Mouse (Mus musculus) MEL (cell line): ENCODE data around the gene Wdr82. TPM values are rescaled to one million over a fixed set of nuclear protein-coding genes. Genes with fewer than 3 reads are reported as not detected.

Experiments used
- DNase-seq: peaks from one replicate; pipeline ENCODE4 v3.0.0; 2011; ENCODE audit warnings: low read depth, low spot score
- H3K27ac ChIP-seq: 2 replicates; pipeline ENCODE4 v1.5.1; 2012; ENCODE audit warnings: low read depth, mild to moderate bottlenecking, control low read depth, low read length, moderate library complexity; ENCODE audit not compliant: control insufficient read depth
- H3K27me3 ChIP-seq, 2 experiments: fragments of 150-350 bp in 1 of 2; sonication (generic) in 1 of 2; 2 replicates each; pipeline ENCODE4 v1.6.1; 2012; ENCODE audit warnings: low read length in 2 of 2, mild to moderate bottlenecking in 2 of 2, improper control_type of control experiment in 1 of 2, moderate library complexity in 1 of 2; ENCODE audit not compliant: insufficient read depth in 2 of 2, control insufficient read depth in 1 of 2
- H3K36me3 ChIP-seq, 2 experiments: 2 replicates each; pipeline ENCODE4 v1.6.1; 2012 to 2014; ENCODE audit warnings: low read length in 2 of 2, improper control_type of control experiment in 1 of 2, inconsistent platforms in 1 of 2, mild to moderate bottlenecking in 1 of 2; ENCODE audit not compliant: insufficient read depth in 2 of 2, control insufficient read depth in 1 of 2
- H3K4me1 ChIP-seq, 2 experiments: fragments of 150-350 bp in 1 of 2; sonication (generic) in 1 of 2; 2 replicates each; pipeline ENCODE4 v1.6.1; 2012; ENCODE audit warnings: low read length in 2 of 2, improper control_type of control experiment in 1 of 2, mild to moderate bottlenecking in 1 of 2; ENCODE audit not compliant: insufficient read depth in 2 of 2, control insufficient read depth in 1 of 2
- H3K4me3 ChIP-seq, 2 experiments: fragments of 150-350 bp in 1 of 2; sonication (generic) in 1 of 2; 2 replicates each; pipeline ENCODE4 v1.5.1; 2012; ENCODE audit warnings: low read depth in 2 of 2, low read length in 2 of 2, mild to moderate bottlenecking in 2 of 2, moderate library complexity in 2 of 2, control low read depth in 1 of 2, improper control_type of control experiment in 1 of 2; ENCODE audit not compliant: control insufficient read depth in 1 of 2, insufficient read depth in 1 of 2
- H3K79me2 ChIP-seq: 2 replicates; pipeline ENCODE4 v1.6.1; 2012; ENCODE audit warnings: mild to moderate bottlenecking, low read length, moderate library complexity; ENCODE audit not compliant: control insufficient read depth, poor library complexity, insufficient read depth
- H3K9ac ChIP-seq: 2 replicates; pipeline ENCODE4 v1.6.1; 2012; ENCODE audit warnings: low read depth, mild to moderate bottlenecking, control low read depth, low read length, moderate library complexity; ENCODE audit not compliant: control insufficient read depth, poor library complexity, severe bottlenecking
- H3K9me3 ChIP-seq: fragments of 150-350 bp; sonication (generic); replicated peaks from 2 replicates; pipeline ENCODE4 v1.6.1; 2012; ENCODE audit warnings: mild to moderate bottlenecking, low read length, improper control_type of control experiment, moderate library complexity; ENCODE audit not compliant: insufficient read depth
- CHD1 ChIP-seq: IDR thresholded peaks from 2 replicates; pipeline ENCODE4 v1.6.1; 2012; ENCODE audit warnings: low read depth, mild to moderate bottlenecking, inconsistent platforms, low read length, improper control_type of control experiment
- CHD2 ChIP-seq: IDR thresholded peaks from 2 replicates; pipeline ENCODE4 v1.6.1; 2011; ENCODE audit warnings: low read length, improper control_type of control experiment
- E2F4 ChIP-seq: IDR thresholded peaks from 2 replicates; pipeline ENCODE4 v1.6.1; 2011; ENCODE audit warnings: low read depth, low read length, improper control_type of control experiment, borderline replicate concordance
- EP300 ChIP-seq, 2 experiments: IDR thresholded peaks; 2 replicates each; pipeline ENCODE4 v1.6.1; 2011; ENCODE audit warnings: improper control_type of control experiment in 2 of 2, low read length in 2 of 2, low read depth in 1 of 2, mild to moderate bottlenecking in 1 of 2
- ETS1 ChIP-seq: IDR thresholded peaks from 2 replicates; pipeline ENCODE4 v1.6.1; 2012; ENCODE audit warnings: low read depth, mild to moderate bottlenecking, inconsistent platforms, low read length, improper control_type of control experiment, moderate library complexity
- GATA1 ChIP-seq: IDR thresholded peaks from 2 replicates; pipeline ENCODE4 v1.6.1; 2011; ENCODE audit warnings: low read depth, low read length, improper control_type of control experiment
- MAX ChIP-seq: IDR thresholded peaks from 2 replicates; pipeline ENCODE4 v1.6.1; 2011; ENCODE audit warnings: low read length, improper control_type of control experiment
- MAZ ChIP-seq: IDR thresholded peaks from 2 replicates; pipeline ENCODE4 v1.6.1; 2012; ENCODE audit warnings: low read depth, mild to moderate bottlenecking, inconsistent platforms, low read length, improper control_type of control experiment
- MEF2A ChIP-seq: IDR thresholded peaks from 2 replicates; pipeline ENCODE4 v1.6.1; 2014; ENCODE audit warnings: low read depth, mild to moderate bottlenecking, inconsistent platforms, low read length, improper control_type of control experiment; ENCODE audit not compliant: poor library complexity, insufficient replicate concordance, severe bottlenecking; ENCODE audit errors: extremely low read depth
- MXI1 ChIP-seq: IDR thresholded peaks from 2 replicates; pipeline ENCODE4 v1.6.1; 2011; ENCODE audit warnings: mild to moderate bottlenecking, low read depth, low read length, improper control_type of control experiment
- MYC ChIP-seq: IDR thresholded peaks from 2 replicates; pipeline ENCODE4 v1.6.1; 2011; ENCODE audit warnings: low read depth, mild to moderate bottlenecking, low read length, improper control_type of control experiment, moderate library complexity
- NELFE ChIP-seq: IDR thresholded peaks from 2 replicates; pipeline ENCODE4 v1.6.1; 2011; ENCODE audit warnings: low read depth, low read length, improper control_type of control experiment
- NRF1 ChIP-seq: IDR thresholded peaks from 2 replicates; pipeline ENCODE4 v1.6.1; 2014; ENCODE audit warnings: low read depth, mild to moderate bottlenecking, inconsistent platforms, low read length, improper control_type of control experiment, moderate library complexity; ENCODE audit not compliant: poor library complexity, insufficient read depth, severe bottlenecking
- POLR2A ChIP-seq, 2 experiments: IDR thresholded peaks; 2 replicates each; pipeline ENCODE4 v1.6.1; 2011 to 2012; ENCODE audit warnings: low read length in 2 of 2, mild to moderate bottlenecking in 2 of 2, control low read depth in 1 of 2, improper control_type of control experiment in 1 of 2, low read depth in 1 of 2, moderate library complexity in 1 of 2; ENCODE audit not compliant: control insufficient read depth in 1 of 2, insufficient read depth in 1 of 2, poor library complexity in 1 of 2
- POLR2AphosphoS5 ChIP-seq: IDR thresholded peaks from 2 replicates; pipeline ENCODE4 v1.6.1; 2012; ENCODE audit warnings: low read depth, borderline replicate concordance, mild to moderate bottlenecking, inconsistent platforms, low read length, moderate library complexity, mixed read lengths
- SIN3A ChIP-seq: IDR thresholded peaks from 2 replicates; pipeline ENCODE4 v1.6.1; 2012; ENCODE audit warnings: low read length, improper control_type of control experiment, inconsistent platforms
- TBP ChIP-seq: IDR thresholded peaks from 2 replicates; pipeline ENCODE4 v1.8.0; 2011; ENCODE audit warnings: low read depth, low read length, improper control_type of control experiment
- TCF12 ChIP-seq: IDR thresholded peaks from 2 replicates; pipeline ENCODE4 v1.6.1; 2014; ENCODE audit warnings: low read depth, mild to moderate bottlenecking, inconsistent platforms, low read length, improper control_type of control experiment, moderate library complexity
- UBTF ChIP-seq: IDR thresholded peaks from 2 replicates; pipeline ENCODE4 v1.6.1; 2012; ENCODE audit warnings: low read depth, mild to moderate bottlenecking, inconsistent platforms, low read length, improper control_type of control experiment, moderate library complexity, borderline replicate concordance; ENCODE audit not compliant: insufficient read depth
- USF1 ChIP-seq: IDR thresholded peaks from 2 replicates; pipeline ENCODE4 v1.6.1; 2014; ENCODE audit warnings: low read depth, mild to moderate bottlenecking, inconsistent platforms, low read length, improper control_type of control experiment, moderate library complexity
- ZMIZ1 ChIP-seq: IDR thresholded peaks from 2 replicates; pipeline ENCODE4 v1.6.1; 2012; ENCODE audit warnings: low read depth, mild to moderate bottlenecking, inconsistent platforms, low read length, improper control_type of control experiment, moderate library complexity
- ZNF384 ChIP-seq: IDR thresholded peaks from 2 replicates; pipeline ENCODE4 v1.6.1; 2012; ENCODE audit warnings: low read depth, mild to moderate bottlenecking, inconsistent platforms, low read length, improper control_type of control experiment
- polyA plus RNA-seq, 2 experiments: library from polyadenylated mRNA; stranded (reverse) in 1 of 2; unstranded in 1 of 2; fragments of >175 nt in 1 of 2; fragments of >200 nt in 1 of 2; gene quantifications; 2 replicates each; pipeline versions ENCODE4 v1.2.1 to v1.2.4; 2012; ENCODE audit warnings: low replicate concordance in 2 of 2, low read depth in 1 of 2; ENCODE audit not compliant: insufficient read length in 2 of 2, insufficient read depth in 1 of 2, missing spikeins in 1 of 2
- total RNA-seq: library from RNA; depleted of rRNA; stranded (reverse); fragments of 300-350 nt; gene quantifications from 2 replicates; pipeline ENCODE4 v1.2.3, GENCODE M21; 2012

Gene Wdr82
- total and polyA plus RNA-seq, 3 experiments: 41.7 to 108 (median 72.2) TPM

DNA sequence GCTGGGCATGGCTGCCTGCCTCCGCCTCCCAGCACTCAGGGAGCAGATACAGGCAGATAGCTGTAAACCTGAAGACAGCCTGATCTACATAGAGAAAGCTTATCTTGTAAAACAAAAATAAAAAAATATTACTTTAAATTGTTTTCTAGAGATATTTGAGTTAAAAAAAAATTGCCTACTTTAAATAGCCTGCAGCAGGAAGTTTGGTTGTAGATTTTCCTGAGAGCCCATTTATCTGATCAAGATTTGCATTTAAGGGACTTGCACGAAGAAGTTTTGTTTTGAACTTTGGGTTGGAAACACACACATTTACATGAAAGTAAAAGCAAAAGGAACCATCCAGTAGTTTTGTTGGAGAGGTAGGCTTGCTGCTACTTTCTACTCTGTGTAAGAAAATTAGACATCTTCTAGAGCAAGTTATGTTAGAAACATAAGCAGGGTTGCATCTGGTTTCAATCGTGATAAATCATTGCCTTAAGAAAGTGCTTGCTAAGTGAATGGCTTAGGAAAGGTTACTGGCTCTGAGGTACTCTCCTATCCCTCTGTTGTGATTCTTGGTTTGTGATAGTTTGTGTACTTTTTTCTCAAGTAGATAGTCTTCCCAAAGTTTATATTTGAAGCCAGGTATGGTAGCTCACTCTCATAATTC is 4.9 kb downstream of the Wdr82 start:
- Histone ChIP-seq H3K4me1 (peaks cover 13 to 21% of the 10 kb centered on the region in 2 experiments), H3K27ac (no peak overlapping the region), H3K9me3 (no peaks in the 10 kb centered on the region), H3K4me3 (no peak overlapping the region), H3K27me3 (no peaks in the 10 kb centered on the region), H3K9ac (no peak overlapping the region), H3K36me3 (peaks cover 27 to 30% of the 10 kb centered on the region in 2 experiments), H3K79me2 (peaks cover 62% of the 10 kb centered on the region)
- peak in 1 of 2 experiments; percentile 13; a peak in 1 of 4 replicates for TF ChIP-seq EP300 (IDR thresholded peaks at IDR 0.05; ENCODE audit: low read depth in 1 of 2, low read length in 2 of 2)
- TF ChIP-seq ZNF384: peak; percentile 75
- peak; percentile 39; the same call in 1 of the 2 replicates for TF ChIP-seq GATA1
- TF ChIP-seq TCF12: 0 out of 2 replicates have a peak, but pooled peaks have one; percentile 16
- no peak for TF ChIP-seq TBP
- TF ChIP-seq ETS1: peak; percentile 50; the same call in 1 of the 2 replicates
- TF ChIP-seq E2F4: no peak
- TF ChIP-seq MAX: no peak
- no peak for TF ChIP-seq UBTF
- TF ChIP-seq MEF2A: peak; percentile 85; the same call in 1 of the 2 replicates
- no peak for TF ChIP-seq CHD2
- no peak for TF ChIP-seq MAZ
- no peak for TF ChIP-seq NELFE
- no peak for TF ChIP-seq MYC
- TF ChIP-seq SIN3A: peak; percentile 52; the same call in 1 of the 2 replicates
- TF ChIP-seq ZMIZ1: no peak
- TF ChIP-seq POLR2AphosphoS5: no peak
- no peak for TF ChIP-seq MXI1
- TF ChIP-seq NRF1: no peak
- TF ChIP-seq CHD1: no peak
- no peak for TF ChIP-seq POLR2A (IDR thresholded peaks at IDR 0.05; ENCODE audit: control insufficient read depth in 1 of 2, insufficient read depth in 1 of 2, low read depth in 1 of 2, low read length in 2 of 2, poor library complexity in 1 of 2)
- no peak for DNase-seq

DNA sequence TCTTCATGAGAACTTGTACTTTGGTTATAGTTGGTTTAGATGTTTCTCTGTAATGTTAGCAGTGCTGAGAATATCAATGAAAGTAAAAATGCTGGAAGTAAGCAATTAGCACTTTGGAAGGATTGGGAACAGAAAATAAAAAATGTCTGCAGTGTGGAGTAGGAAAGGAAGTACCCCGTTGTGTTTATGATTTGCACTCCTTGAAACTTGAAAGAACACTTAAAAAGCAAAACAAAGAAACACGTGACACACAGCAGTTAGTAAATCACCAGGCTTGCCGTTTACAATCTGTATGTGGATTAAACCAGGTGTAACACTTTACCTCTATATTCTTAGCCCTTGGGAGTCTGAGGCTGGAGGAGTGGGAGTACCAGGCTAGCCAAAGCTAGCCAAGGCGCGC is 6.0 kb downstream of the Wdr82 start:
- H3K36me3 ChIP-seq: peaks cover 30 to 37% of the 10 kb centered on the region in 2 experiments
- no peak overlapping the region for H3K27ac ChIP-seq
- H3K4me3 ChIP-seq: no peak overlapping the region

More for the DNA sequence above, 6.0 kb downstream of the Wdr82 start:
- Histone ChIP-seq H3K79me2 (peaks cover 51% of the 10 kb centered on the region), H3K4me1 (peaks cover 13 to 21% of the 10 kb centered on the region in 2 experiments), H3K9ac (no peak overlapping the region), H3K27me3 (no peaks in the 10 kb centered on the region), H3K9me3 (no peaks in the 10 kb centered on the region)
- no peak for TF ChIP-seq UBTF
- TF ChIP-seq USF1: no peak
- no peak for DNase-seq
